Mouse (Mus musculus): ENCODE measurements around the gene Ric8b. TPM values are rescaled to one million over a fixed set of nuclear protein-coding genes. Genes with fewer than 3 reads are reported as not detected.
A peak's percentile ranks its signal among the peaks of the same experiment; 100 is the strongest.

Gene Ric8b
- polyA plus RNA-seq, 1 experiment from 2014 or later = 44.0 TPM

GRCm38 (mm10) chr10:84967645-84968044, 50.2 kb downstream of the Ric8b start:
- H3K27ac ChIP-seq (replicated peaks) = peak overlapping the region; percentile 54; the same call in 1 of the 2 replicates

GRCm38 (mm10) chr10:84968852-84969704, 51.7 kb downstream of the Ric8b start:
- H3K4me2 ChIP-seq = no peak overlapping the region
- ATAC-seq (ENCODE audit: low FRiP score) = no peak
- H3K4me3 ChIP-seq (replicated peaks) = no peak overlapping the region
- H3K9ac ChIP-seq (replicated peaks) = no peak overlapping the region
- H3K27me3 ChIP-seq (replicated peaks) = no peaks in the 10 kb centered on the region
- H3K4me1 ChIP-seq = peaks cover 19% of the 10 kb centered on the region
- peaks cover 32% of the 10 kb centered on the region for H3K36me3 ChIP-seq
- H3K27ac ChIP-seq (replicated peaks) = peak overlapping the region; percentile 62
- 20% methylated on average over 12 of the region's 12 CpGs for WGBS
- H3K9me3 ChIP-seq (replicated peaks) = no peaks in the 10 kb centered on the region

More at GRCm38 (mm10) chr10:84967645-84968044, 50.2 kb downstream of the Ric8b start:
- no peak overlapping the region for H3K4me3 ChIP-seq (replicated peaks)
- no peaks in the 10 kb centered on the region for H3K27me3 ChIP-seq (replicated peaks)
- H3K9ac ChIP-seq (replicated peaks) = no peak overlapping the region
- no peaks in the 10 kb centered on the region for H3K9me3 ChIP-seq (replicated peaks)
- H3K4me2 ChIP-seq = no peak overlapping the region
- 0 out of 2 replicates have a peak, but pooled peaks have one; percentile 53 for ATAC-seq (ENCODE audit: low FRiP score)
- 16% methylated on average over 6 of the region's 6 CpGs for WGBS
- H3K36me3 ChIP-seq = peaks cover 30% of the 10 kb centered on the region
- H3K4me1 ChIP-seq = peaks cover 25% of the 10 kb centered on the region

GRCm38 (mm10) chr10:84975264-84975663, 57.8 kb downstream of the Ric8b start:
- Histone ChIP-seq H3K4me2 (no peak overlapping the region), H3K27me3 (replicated peaks) (no peaks in the 10 kb centered on the region), H3K9me3 (replicated peaks) (no peaks in the 10 kb centered on the region), H3K36me3 (peaks cover 42% of the 10 kb centered on the region), H3K27ac (replicated peaks) (no peak overlapping the region), H3K4me1 (peaks cover 17% of the 10 kb centered on the region), H3K4me3 (replicated peaks) (no peak overlapping the region), H3K9ac (replicated peaks) (no peak overlapping the region)
- WGBS = 92% methylated on average over 4 of the region's 4 CpGs
- ATAC-seq (ENCODE audit: low FRiP score) = no peak

- no peak overlapping the region for H3K4me2 ChIP-seq
- no peak overlapping the region for H3K4me3 ChIP-seq (replicated peaks)
- no peaks in the 10 kb centered on the region for H3K27me3 ChIP-seq (replicated peaks)
- 43% methylated on average over 8 of the region's 8 CpGs for WGBS
- ATAC-seq (ENCODE audit: low FRiP score) = peak; percentile 86
- H3K9ac ChIP-seq (replicated peaks) = no peak overlapping the region
- no peaks in the 10 kb centered on the region for H3K9me3 ChIP-seq (replicated peaks)
- peaks cover 17% of the 10 kb centered on the region for H3K4me1 ChIP-seq
- H3K27ac ChIP-seq (replicated peaks) = peak overlapping the region; percentile 65
- peaks cover 37% of the 10 kb centered on the region for H3K36me3 ChIP-seq
Observed at GRCm38 (mm10) chr10:84976588-84977351, 59.4 kb downstream of the Ric8b start.

- H3K27ac ChIP-seq (replicated peaks) = no peak overlapping the region
- H3K9me3 ChIP-seq (replicated peaks) = no peaks in the 10 kb centered on the region
- peaks cover 17% of the 10 kb centered on the region for H3K4me1 ChIP-seq
- 98% methylated on average over 5 of the region's 5 CpGs for WGBS
- H3K27me3 ChIP-seq (replicated peaks) = no peaks in the 10 kb centered on the region
- ATAC-seq (ENCODE audit: low FRiP score) = no peak
- no peak overlapping the region for H3K9ac ChIP-seq (replicated peaks)
- H3K36me3 ChIP-seq = peaks cover 38% of the 10 kb centered on the region
- no peak overlapping the region for H3K4me3 ChIP-seq (replicated peaks)
- no peak overlapping the region for H3K4me2 ChIP-seq
Observed at GRCm38 (mm10) chr10:84980291-84980690, 62.9 kb downstream of the Ric8b start.

GRCm38 (mm10) chr10:84981441-84981840, 64.0 kb downstream of the Ric8b start:
- ATAC-seq (ENCODE audit: low FRiP score) = no peak
- Histone ChIP-seq H3K4me3 (replicated peaks) (no peak overlapping the region), H3K36me3 (peaks cover 38% of the 10 kb centered on the region), H3K9ac (replicated peaks) (no peak overlapping the region), H3K4me1 (peaks cover 13% of the 10 kb centered on the region), H3K9me3 (replicated peaks) (no peaks in the 10 kb centered on the region), H3K4me2 (no peak overlapping the region), H3K27me3 (replicated peaks) (no peaks in the 10 kb centered on the region), H3K27ac (replicated peaks) (no peak overlapping the region)
- WGBS = 94% methylated on average over 2 of the region's 2 CpGs

- Histone ChIP-seq H3K4me3 (replicated peaks) (no peak overlapping the region), H3K27me3 (replicated peaks) (no peaks in the 10 kb centered on the region), H3K9ac (replicated peaks) (no peak overlapping the region), H3K9me3 (replicated peaks) (no peaks in the 10 kb centered on the region), H3K27ac (replicated peaks) (no peak overlapping the region), H3K36me3 (peaks cover 46% of the 10 kb centered on the region), H3K4me1 (peaks cover 7% of the 10 kb centered on the region; the same call in 1 of the 2 replicates), H3K4me2 (no peak overlapping the region)
- no peak for ATAC-seq (ENCODE audit: low FRiP score)
- WGBS = 90% methylated on average over 7 of the region's 7 CpGs
Observed at GRCm38 (mm10) chr10:84982675-84983074, 65.3 kb downstream of the Ric8b start.

GRCm38 (mm10) chr10:84985956-84986355, 68.5 kb downstream of the Ric8b start:
- Histone ChIP-seq H3K9me3 (replicated peaks) (no peaks in the 10 kb centered on the region), H3K4me2 (no peak overlapping the region), H3K27me3 (replicated peaks) (no peaks in the 10 kb centered on the region), H3K4me3 (replicated peaks) (no peak overlapping the region), H3K4me1 (peaks cover 5% of the 10 kb centered on the region; the same call in 1 of the 2 replicates), H3K36me3 (peaks cover 30% of the 10 kb centered on the region), H3K27ac (replicated peaks) (no peak overlapping the region), H3K9ac (replicated peaks) (no peak overlapping the region)
- WGBS = 54% methylated on average over 9 of the region's 9 CpGs
- no peak for ATAC-seq (ENCODE audit: low FRiP score)

- no peaks in the 10 kb centered on the region for H3K9me3 ChIP-seq (replicated peaks)
- no peak overlapping the region for H3K4me3 ChIP-seq (replicated peaks)
- no peak overlapping the region for H3K27ac ChIP-seq (replicated peaks)
- 64% methylated on average over 4 of the region's 4 CpGs for WGBS
- no peak overlapping the region for H3K9ac ChIP-seq (replicated peaks)
- H3K27me3 ChIP-seq (replicated peaks) = no peaks in the 10 kb centered on the region
- peaks cover 5% of the 10 kb centered on the region; the same call in 1 of the 2 replicates for H3K4me1 ChIP-seq
- no peak for ATAC-seq (ENCODE audit: low FRiP score)
- H3K36me3 ChIP-seq = peaks cover 29% of the 10 kb centered on the region
- no peak overlapping the region for H3K4me2 ChIP-seq
Observed at GRCm38 (mm10) chr10:84987666-84988065, 70.2 kb downstream of the Ric8b start.

- Histone ChIP-seq H3K9me3 (replicated peaks) (no peaks in the 10 kb centered on the region), H3K9ac (replicated peaks) (no peak overlapping the region), H3K27ac (replicated peaks) (no peak overlapping the region), H3K4me1 (peaks cover 5% of the 10 kb centered on the region; the same call in 1 of the 2 replicates), H3K4me3 (replicated peaks) (no peak overlapping the region), H3K4me2 (no peak overlapping the region), H3K36me3 (peaks cover 21% of the 10 kb centered on the region), H3K27me3 (replicated peaks) (no peaks in the 10 kb centered on the region)
- 79% methylated on average over 4 of the region's 4 CpGs for WGBS
- ATAC-seq (ENCODE audit: low FRiP score) = no peak
Observed at GRCm38 (mm10) chr10:84988650-84989049, 71.2 kb downstream of the Ric8b start.

- Histone ChIP-seq H3K36me3 (peaks cover 10% of the 10 kb centered on the region), H3K4me3 (replicated peaks) (no peak overlapping the region), H3K4me1 (peaks cover 23% of the 10 kb centered on the region), H3K27ac (replicated peaks) (0 out of 2 replicates have a peak overlapping the region, but pooled peaks have one; percentile 37), H3K9ac (replicated peaks) (no peak overlapping the region), H3K9me3 (replicated peaks) (no peaks in the 10 kb centered on the region), H3K27me3 (replicated peaks) (no peaks in the 10 kb centered on the region), H3K4me2 (no peak overlapping the region)
- 39% methylated on average over 4 of the region's 4 CpGs for WGBS
- ATAC-seq (ENCODE audit: low FRiP score) = no peak
Observed at GRCm38 (mm10) chr10:84994346-84994745, 76.9 kb downstream of the Ric8b start.
